Mouse (Mus musculus) bone marrow macrophage, adult 2 months (primary cell): ENCODE measurements around the gene Mylip.

ENCODE experiments used
- CTCF ChIP-seq: IDR thresholded peaks from 2 replicates; pipeline ENCODE4 v1.5.1; 2012; ENCODE audit warnings: low read depth, mild to moderate bottlenecking, low read length, moderate library complexity
- POLR2A ChIP-seq: IDR thresholded peaks from 2 replicates; pipeline ENCODE4 v1.6.1; 2012; ENCODE audit warnings: mild to moderate bottlenecking, low read depth, low read length, borderline replicate concordance

DNA sequence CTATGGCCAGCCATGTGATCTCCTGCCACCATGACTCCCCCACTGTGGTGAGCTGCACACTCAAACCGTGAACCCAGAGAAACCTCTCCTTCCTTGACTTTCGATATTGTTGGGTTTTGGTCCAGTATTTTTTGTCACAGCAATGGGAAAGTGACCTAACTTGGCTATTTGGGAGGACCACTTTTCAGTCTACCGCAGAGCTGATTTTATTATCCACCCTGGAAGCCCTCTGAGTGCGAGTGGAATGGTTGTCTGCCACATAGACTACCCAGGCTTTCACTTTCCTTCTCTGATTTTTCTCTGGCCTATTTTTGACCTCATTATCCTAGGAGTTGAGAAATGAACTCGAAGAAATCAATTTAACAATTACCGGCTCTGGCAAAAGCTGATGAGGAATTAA lies 46.0 kb upstream of the Mylip start:
- TF ChIP-seq CTCF (no peak), POLR2A (no peak)
